Mouse (Mus musculus): ENCODE measurements around the gene Nova2.

The Nova2 gene

GRCm38 (mm10) chr7:18987100-18987499 lies 61.4 kb downstream of the Nova2 start, which contains the start of gene Nanos2:
TSS of gene Nanos2 (plus strand) at chr7:18987400.
- DNase-seq (ENCODE audit: low spot score): no peak

- no peak for DNase-seq (ENCODE audit: low spot score)
Measured at GRCm38 (mm10) chr7:18987747-18988146, 62.1 kb downstream of the Nova2 start.

GRCm38 (mm10) chr7:18988780-18989179 lies 63.1 kb downstream of the Nova2 start:
- no peak for DNase-seq (ENCODE audit: low spot score)

DNA sequence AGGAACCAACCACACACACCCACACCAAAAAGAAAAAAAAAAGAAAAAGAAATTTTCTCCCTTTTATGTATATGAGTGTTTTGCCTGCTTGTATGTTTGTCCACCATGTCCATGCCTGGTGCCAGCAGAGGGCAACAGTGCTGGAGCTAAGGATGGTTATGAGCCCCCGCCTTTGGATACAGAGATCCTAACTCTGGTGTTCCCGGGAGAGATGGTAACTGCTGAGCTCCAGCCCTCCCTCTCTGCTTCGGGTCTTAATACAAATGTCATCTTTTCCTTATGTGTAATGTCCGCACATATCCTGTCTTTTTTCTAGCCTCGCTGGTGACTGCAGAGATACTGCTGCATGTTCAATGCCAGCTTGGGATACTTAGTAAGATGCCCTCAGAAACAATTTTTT lies 64.3 kb downstream of the Nova2 start:
- no peak for DNase-seq (ENCODE audit: low spot score)

DNA sequence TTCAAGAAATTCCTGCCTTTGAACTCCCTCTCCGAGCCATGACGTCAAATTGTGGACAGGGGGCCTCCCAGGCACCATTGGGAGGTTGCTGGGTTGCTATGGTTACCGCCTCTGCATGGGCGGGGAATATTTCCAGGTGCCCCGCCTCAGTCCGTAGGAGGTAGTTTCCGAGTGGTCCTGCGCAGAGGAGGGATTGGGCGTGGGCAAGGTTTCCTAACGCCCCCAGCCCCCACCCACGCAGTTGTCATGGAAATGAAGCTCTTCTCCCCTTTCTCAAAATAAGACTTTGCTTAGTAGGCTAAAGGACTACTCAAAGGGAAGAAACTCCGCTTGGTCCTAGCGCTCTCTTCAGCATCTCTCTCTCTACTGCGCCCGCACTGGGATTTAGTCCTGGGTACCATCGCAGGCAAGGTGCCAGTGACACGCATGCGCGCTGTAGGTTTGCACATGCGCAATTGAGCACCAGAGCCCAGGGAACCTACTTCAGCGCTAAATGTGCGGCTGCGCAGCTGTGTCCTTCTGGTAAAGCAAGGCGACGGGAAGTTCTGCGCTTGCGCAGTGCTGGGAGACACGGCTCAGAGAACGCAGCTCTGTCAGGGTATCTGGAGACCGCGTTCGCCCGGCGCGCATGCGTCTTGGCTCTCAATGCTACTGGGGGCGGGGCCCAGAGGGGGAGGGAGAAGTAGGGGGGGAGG lies 65.1 kb downstream of the Nova2 start, which contains the start of gene Mypop:
Mypop (plus strand) TSS at position 645 of the 695 bp plus-strand sequence.
- DNase-seq (ENCODE audit: low spot score): peak; percentile 99

GRCm38 (mm10) chr7:18991660-18992293 lies 66.1 kb downstream of the Nova2 start:
- no peak for DNase-seq (ENCODE audit: low spot score)

DNA sequence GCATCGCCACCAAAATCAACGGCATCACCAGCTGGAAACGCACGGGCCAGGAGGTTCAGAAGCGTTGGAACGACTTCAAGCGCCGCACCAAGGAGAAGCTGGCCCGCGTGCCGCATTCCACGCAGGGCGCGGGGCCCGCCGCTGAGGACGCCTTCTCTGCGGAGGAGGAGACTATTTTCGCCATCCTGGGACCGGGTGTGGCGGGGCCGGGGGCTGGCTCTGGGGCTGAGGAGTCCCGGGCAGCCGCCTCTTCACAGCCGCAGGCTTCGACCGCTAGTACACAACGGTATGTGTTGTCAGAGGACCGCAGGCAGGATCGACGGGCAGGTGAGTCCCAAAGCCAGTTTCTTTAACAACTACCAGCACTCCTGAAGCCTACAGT lies 66.6 kb downstream of the Nova2 start:
- DNase-seq (ENCODE audit: low spot score): no peak

- DNase-seq (ENCODE audit: low spot score): no peak
Measured at GRCm38 (mm10) chr7:18993036-18993435, 67.3 kb downstream of the Nova2 start.

DNA sequence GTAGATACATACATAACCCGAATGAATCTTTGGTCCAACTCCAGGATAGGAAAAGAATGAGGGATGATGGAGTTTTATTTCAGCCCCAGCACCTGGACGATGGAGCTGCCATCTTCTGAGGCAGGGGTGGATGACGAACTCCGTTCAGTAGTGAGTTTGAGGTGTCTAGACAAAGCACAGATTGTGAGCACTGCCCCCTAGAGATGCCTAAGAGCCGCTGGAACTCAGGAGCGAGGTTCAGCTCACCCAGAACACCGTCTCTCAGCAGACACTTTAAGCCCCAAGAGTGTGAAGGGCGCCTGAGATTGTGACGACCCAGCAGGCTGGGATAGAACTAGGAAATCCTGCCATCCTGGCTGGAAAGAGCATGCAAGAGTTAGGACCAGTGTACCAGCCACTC lies 73.1 kb downstream of the Nova2 start:
- no peak for DNase-seq (ENCODE audit: low spot score)

DNA sequence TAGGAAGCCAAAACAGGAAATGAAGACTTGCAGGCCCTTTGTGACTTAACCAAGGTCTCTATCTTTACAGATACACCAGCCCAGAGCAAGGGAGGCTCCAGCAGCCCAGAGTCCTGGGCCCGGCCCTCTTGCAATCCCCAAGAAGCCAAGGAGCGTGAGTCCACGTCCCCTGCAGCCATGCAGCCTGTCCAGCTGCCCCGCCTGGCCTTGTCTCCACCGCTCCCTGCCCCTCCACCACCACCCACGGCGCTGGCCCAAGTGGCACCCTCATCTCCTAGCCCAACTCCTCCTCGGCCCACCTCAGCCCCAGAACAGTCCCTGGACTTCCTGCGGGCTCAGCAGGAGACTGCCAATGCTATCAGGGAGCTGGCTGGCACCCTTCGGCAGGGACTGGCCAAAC lies 74.7 kb downstream of the Nova2 start:
- no peak for DNase-seq (ENCODE audit: low spot score)

GRCm38 (mm10) chr7:19001066-19001806 lies 75.5 kb downstream of the Nova2 start:
- peak; percentile 61 for DNase-seq (ENCODE audit: low spot score)

- no peak for DNase-seq (ENCODE audit: low spot score)
Measured at GRCm38 (mm10) chr7:19001807-19002085, 76.1 kb downstream of the Nova2 start.

GRCm38 (mm10) chr7:19002115-19002514 lies 76.4 kb downstream of the Nova2 start:
- no peak for DNase-seq (ENCODE audit: low spot score)

DNA sequence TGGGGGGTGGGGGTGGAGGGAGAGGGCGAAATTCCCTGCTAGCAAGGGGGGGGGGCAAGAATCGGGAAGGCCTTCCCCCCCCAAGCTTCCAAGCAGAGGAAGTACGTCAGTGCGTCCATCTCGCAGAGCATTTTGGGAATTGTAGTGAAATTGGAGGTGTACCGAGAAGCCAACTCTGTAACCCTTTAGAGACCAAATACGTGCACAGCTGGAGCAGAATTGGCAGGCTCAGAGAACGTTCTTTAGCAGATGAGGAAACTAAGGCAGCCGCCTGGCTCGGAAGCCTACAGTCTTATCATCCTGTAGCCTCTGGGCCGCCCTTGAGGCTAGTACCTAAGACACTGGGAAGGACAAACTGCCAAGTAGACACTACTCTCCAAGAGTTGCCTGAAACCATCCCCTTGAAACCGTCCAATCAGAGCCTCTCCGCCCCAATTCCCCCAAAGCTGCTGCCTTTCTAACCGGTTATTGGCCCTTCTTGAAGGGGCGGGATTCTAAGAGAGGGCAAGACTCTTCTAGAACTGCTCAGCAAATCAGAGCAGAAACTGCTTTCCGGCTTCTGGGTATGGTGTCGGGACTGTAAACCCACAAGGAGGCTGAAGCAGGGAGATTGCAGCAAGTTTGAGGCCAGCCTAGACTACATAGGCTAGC lies 77.3 kb downstream of the Nova2 start:
- peak; percentile 49 for DNase-seq (ENCODE audit: low spot score)

GRCm38 (mm10) chr7:19003902-19004630 lies 78.4 kb downstream of the Nova2 start, which contains the start of gene Irf2bp1:
TSS of gene Irf2bp1 (plus strand) at chr7:19004044.
- peak; percentile 88 for DNase-seq (ENCODE audit: low spot score)

DNA sequence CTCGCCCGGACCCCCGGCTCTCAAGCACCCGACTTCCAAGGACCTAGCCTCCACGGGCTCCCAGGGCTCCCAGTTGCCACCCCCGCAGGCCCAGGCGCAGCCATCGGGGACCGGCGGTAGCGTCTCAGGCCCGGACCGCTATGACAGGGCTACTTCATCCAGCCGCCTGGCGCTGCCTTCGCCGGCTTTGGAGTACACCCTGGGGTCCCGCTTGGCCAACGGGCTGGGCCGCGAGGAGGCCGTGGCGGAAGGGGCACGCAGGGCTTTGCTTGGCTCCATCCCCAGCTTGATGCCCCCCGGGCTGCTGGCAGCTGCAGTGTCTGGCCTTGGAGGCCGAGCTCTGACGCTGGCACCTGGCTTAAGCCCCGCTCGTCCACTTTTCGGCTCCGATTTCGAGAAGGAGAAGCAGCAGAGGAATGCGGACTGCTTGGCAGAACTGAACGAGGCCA lies 79.0 kb downstream of the Nova2 start:
- no peak for DNase-seq (ENCODE audit: low spot score)

DNA sequence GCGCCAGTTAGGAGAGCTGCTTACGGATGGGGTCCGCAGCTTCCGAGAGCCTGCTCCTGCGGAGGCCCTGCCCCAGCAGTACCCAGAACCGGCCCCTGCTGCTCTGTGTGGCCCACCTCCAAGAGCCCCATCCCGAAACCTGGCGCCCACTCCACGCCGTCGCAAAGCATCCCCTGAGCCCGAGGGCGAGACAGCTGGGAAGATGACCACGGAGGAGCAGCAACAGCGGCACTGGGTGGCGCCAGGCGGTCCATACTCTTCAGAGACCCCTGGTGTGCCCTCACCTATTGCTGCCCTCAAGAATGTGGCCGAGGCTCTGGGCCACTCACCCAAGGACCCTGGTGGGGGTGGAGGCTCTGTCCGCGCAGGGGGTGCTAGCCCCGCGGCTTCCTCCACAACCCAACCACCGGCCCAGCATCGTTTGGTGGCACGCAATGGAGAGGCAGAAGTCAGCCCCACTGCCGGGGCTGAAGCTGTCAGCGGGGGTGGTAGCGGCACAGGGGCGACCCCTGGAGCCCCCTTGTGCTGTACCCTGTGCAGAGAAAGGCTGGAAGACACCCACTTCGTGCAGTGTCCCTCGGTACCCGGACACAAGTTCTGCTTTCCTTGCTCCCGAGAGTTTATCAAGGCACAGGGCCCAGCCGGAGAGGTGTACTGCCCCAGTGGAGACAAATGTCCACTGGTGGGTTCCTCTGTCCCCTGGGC lies 79.9 kb downstream of the Nova2 start:
- no peak for DNase-seq (ENCODE audit: low spot score)

DNA sequence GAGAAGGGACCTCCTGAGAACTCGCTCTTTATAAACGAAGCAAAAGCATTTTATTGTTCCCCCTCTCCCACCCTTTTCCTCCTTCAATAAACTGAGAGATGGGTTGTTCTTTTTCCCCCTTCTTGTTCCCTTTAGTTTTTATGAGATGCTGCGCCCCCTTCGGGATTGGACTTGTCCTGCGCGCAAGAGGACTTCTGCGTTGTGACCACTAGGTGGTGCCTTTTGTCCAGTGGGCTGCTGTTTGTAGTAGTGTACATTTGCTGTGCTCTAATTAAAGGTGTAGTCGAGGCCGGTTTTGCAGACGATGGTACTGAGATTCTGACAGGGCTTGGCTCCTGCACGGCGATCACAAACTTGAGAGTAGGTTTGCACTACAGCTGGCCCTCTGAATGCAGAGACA lies 80.8 kb downstream of the Nova2 start:
- peak; percentile 76 for DNase-seq (ENCODE audit: low spot score)

- no peak for DNase-seq (ENCODE audit: low spot score)
Measured at GRCm38 (mm10) chr7:19007026-19007977, 81.6 kb downstream of the Nova2 start.

- no peak for DNase-seq (ENCODE audit: low spot score)
Measured at GRCm38 (mm10) chr7:19010581-19010980, 84.9 kb downstream of the Nova2 start.
